Mouse (Mus musculus) midbrain, embryonic 16.5 days (tissue): ENCODE measurements around the gene Kif3c. TPM values are rescaled to one million over a fixed set of nuclear protein-coding genes. Genes with fewer than 3 reads are reported as not detected.
A peak's percentile ranks its signal among the peaks of the same experiment; 100 is the strongest.

Experiments used
- ATAC-seq: fragments of 200-750 bp; cut with Nextera tagmentation; 2 replicates; pipeline ENCODE4 v1.8.0; 2017; ENCODE audit warnings: moderate TSS enrichment
- H3K27ac ChIP-seq: fragments of 300-500 bp; sonication (generic); 2 replicates; pipeline ENCODE4 v1.5.1; 2014; ENCODE audit warnings: mild to moderate bottlenecking, low read length, mixed read lengths
- H3K27me3 ChIP-seq: fragments of 300-500 bp; sonication (generic); 2 replicates; pipeline ENCODE4 v1.6.1; 2014; ENCODE audit warnings: low read depth, low read length, mixed read lengths; ENCODE audit not compliant: control insufficient read depth, insufficient read depth
- H3K36me3 ChIP-seq: fragments of 300-500 bp; sonication (generic); 2 replicates; pipeline ENCODE4 v1.6.1; 2014; ENCODE audit warnings: mild to moderate bottlenecking, low read length, moderate library complexity, mixed read lengths; ENCODE audit not compliant: control insufficient read depth, insufficient read depth
- H3K4me1 ChIP-seq: fragments of 300-500 bp; sonication (generic); 2 replicates; pipeline ENCODE4 v1.6.1; 2014; ENCODE audit warnings: mild to moderate bottlenecking, low read length, mixed read lengths; ENCODE audit not compliant: control insufficient read depth, insufficient read depth
- H3K4me2 ChIP-seq: fragments of 300-500 bp; sonication (generic); 2 replicates; pipeline ENCODE4 v1.6.1; 2014; ENCODE audit warnings: mild to moderate bottlenecking, low read length, mixed read lengths
- H3K4me3 ChIP-seq: fragments of 300-500 bp; sonication (generic); 2 replicates; pipeline ENCODE4 v1.5.1; 2014; ENCODE audit warnings: low read depth, mild to moderate bottlenecking, low read length, moderate library complexity, mixed read lengths
- H3K9ac ChIP-seq: fragments of 300-500 bp; sonication (generic); 2 replicates; pipeline ENCODE4 v1.6.1; 2014; ENCODE audit warnings: low read depth, low read length, mixed read lengths
- H3K9me3 ChIP-seq: fragments of 300-500 bp; sonication (generic); replicated peaks from 2 replicates; pipeline ENCODE4 v1.6.1; 2014; ENCODE audit warnings: mild to moderate bottlenecking, low read length, mixed read lengths; ENCODE audit not compliant: control insufficient read depth, poor library complexity, severe bottlenecking
- whole genome bisulfite sequencing: fragments of 180-500 bp; shearing (Covaris S2); extraction: QIAGEN DNeasy Blood & Tissue Kit; methylation state at CpG from one replicate; pipeline ENCODE4 v1.1.7; 2014; 5-methylcytosine and 5-hydroxymethylcytosine counted together
- polyA plus RNA-seq: library from polyadenylated mRNA; unstranded; fragments of >200 nt; fragmentation: Nextera tagmentation; extraction: Ambion mirVana; gene quantifications from 2 replicates; pipeline ENCODE4 v1.2.1, GENCODE M21; 2015

The Kif3c gene
- polyA plus RNA-seq, 1 experiment from 2014 or later: 94.5 TPM

DNA sequence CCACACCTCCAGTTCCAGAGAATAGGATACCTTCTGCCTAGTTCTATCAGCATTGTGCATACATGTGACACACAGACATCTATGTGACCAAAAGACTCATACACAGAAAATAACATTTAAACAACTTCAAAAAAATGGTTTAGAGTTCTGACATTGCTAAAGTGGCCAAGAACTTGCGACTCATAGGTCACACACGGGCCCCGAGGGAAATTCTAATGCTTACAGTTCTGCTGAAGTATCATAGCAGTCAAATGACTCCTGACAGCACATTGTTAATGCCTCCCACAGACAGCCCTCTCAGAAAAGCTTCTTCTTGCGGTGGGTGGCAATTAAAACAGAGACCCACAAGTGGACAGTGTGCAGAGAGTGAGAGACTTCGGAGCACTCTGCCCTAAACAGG, 19.9 kb upstream of the Kif3c start:
- H3K27me3 ChIP-seq: no peaks in the 10 kb centered on the region
- H3K4me2 ChIP-seq: no peak overlapping the region
- ATAC-seq: no peak
- H3K9ac ChIP-seq: no peak overlapping the region
- no peaks in the 10 kb centered on the region for H3K9me3 ChIP-seq
- no peak overlapping the region for H3K27ac ChIP-seq
- H3K4me1 ChIP-seq: no peaks in the 10 kb centered on the region
- no peak overlapping the region for H3K4me3 ChIP-seq
- 89% methylated on average over 5 of the region's 5 CpGs for WGBS
- H3K36me3 ChIP-seq: no peaks in the 10 kb centered on the region

DNA sequence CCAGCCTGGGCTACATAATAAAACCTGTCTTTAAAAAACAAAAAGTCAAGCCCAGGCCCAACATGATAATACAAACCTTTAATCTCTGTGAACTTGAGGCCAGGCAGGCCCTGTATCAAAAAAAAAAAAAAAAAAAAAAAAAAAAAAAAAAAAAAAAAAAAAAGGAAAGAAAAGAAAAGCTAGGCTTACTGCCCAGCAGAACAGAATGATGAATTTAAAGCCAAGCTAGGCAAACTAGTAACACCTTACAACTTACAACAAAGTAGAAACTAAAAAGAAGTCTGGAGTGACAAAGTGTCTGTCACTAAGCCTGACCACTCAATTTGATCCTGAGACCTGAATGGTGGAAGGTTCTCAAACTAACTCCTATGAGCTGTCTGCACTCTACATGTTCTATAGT, 17.2 kb upstream of the Kif3c start:
- Histone ChIP-seq H3K36me3 (no peaks in the 10 kb centered on the region), H3K27ac (no peak overlapping the region), H3K9ac (no peak overlapping the region), H3K4me3 (no peak overlapping the region), H3K9me3 (no peaks in the 10 kb centered on the region), H3K27me3 (no peaks in the 10 kb centered on the region), H3K4me1 (no peaks in the 10 kb centered on the region), H3K4me2 (no peak overlapping the region)
- ATAC-seq: no peak

DNA sequence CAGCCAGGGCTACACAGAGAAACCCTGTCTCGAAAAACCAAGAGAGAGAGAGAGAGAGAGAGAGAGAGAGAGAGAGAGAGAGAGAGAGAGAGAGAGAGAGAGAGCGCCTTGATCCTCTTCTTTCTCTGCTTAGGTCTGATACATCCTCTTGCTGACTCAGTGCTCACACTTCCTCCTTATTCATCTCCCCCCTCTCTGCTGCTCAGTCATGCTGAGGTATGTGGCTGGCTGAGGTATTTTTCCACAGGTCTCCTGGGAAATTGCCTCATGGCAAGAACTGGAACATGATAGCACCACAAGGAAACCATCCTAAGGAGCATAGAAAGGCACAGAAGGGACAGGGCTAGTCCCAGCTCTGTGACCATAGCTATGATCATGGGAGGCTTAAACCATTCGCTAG, 15.5 kb upstream of the Kif3c start:
- ATAC-seq: no peak

DNA sequence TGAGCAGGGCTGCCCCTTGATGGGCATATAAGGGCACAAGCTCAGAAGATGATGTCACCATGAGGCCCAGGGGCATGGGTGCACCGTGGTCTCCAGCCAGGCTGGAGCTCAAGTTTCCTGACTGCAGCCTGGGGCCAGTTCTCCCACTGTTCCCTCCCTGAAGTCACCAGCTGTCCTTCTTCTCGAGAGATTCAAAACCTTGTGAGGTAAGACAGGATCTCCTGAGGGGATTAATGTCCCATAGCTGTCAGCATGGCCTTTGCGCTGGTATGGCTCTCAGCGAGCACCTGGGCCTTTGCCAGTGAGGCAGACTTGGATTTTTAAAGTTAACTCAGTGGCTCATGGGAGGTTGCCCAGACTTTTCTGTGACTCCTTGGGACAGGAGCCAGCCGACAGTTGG, 14.8 kb upstream of the Kif3c start:
- no peak for ATAC-seq

More for the DNA sequence above, 15.5 kb upstream of the Kif3c start:
- Histone ChIP-seq H3K4me2 (no peak overlapping the region), H3K9ac (no peak overlapping the region), H3K36me3 (no peaks in the 10 kb centered on the region), H3K9me3 (no peaks in the 10 kb centered on the region), H3K4me1 (no peaks in the 10 kb centered on the region), H3K27me3 (no peaks in the 10 kb centered on the region), H3K27ac (no peak overlapping the region), H3K4me3 (no peak overlapping the region)
- WGBS: 74% methylated on average over 3 of the region's 3 CpGs

DNA sequence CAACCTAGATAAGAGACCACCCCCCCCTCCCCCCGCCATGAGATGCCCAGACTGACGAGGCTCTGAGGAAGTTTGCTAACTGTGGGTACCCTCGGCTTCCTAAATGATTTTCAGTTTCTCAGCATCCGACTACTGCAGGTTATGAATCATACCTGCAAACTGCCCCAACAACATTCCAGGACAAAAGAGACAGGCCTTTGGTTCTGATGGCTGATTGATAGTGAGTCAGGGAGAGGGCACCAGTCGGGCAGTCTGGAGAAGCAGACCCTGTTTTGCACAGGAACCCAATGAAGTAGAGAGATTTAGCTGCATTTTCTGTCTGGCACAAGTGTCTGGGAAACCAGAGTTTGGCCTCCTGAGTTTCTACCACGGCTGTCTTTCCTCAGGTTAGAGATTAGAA, 12.7 kb upstream of the Kif3c start:
- Histone ChIP-seq H3K27ac (no peak overlapping the region), H3K4me3 (no peak overlapping the region), H3K27me3 (no peaks in the 10 kb centered on the region), H3K4me1 (no peaks in the 10 kb centered on the region), H3K4me2 (no peak overlapping the region), H3K9ac (no peak overlapping the region), H3K9me3 (no peaks in the 10 kb centered on the region), H3K36me3 (no peaks in the 10 kb centered on the region)
- 81% methylated on average over 6 of the region's 6 CpGs for WGBS
- ATAC-seq: no peak

More for the DNA sequence above, 14.8 kb upstream of the Kif3c start:
- Histone ChIP-seq H3K4me1 (no peaks in the 10 kb centered on the region), H3K9ac (no peak overlapping the region), H3K9me3 (no peaks in the 10 kb centered on the region), H3K27ac (no peak overlapping the region), H3K27me3 (no peaks in the 10 kb centered on the region), H3K4me2 (no peak overlapping the region), H3K36me3 (no peaks in the 10 kb centered on the region), H3K4me3 (no peak overlapping the region)
- WGBS: 74% methylated on average over 5 of the region's 5 CpGs

DNA sequence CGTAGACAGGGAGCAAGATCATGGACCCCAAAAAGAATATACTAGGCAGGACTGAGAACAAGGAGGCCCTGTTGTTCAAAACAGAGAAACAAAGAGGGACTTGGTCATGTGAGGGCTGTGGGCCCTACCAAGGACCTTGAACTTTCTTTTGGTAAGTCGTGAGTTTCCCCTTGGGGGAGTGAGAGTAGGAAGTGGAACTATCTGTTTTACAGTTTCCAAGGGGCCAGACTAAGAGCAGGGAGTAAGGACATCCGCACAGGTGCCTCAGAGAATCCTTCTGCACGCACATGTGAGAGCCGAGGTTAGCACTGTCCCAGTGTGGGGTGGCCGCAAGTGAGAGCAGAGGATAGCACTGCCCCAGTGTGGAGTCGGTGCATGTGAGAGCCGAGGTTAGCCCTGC, 9.9 kb upstream of the Kif3c start:
- no peaks in the 10 kb centered on the region for H3K9me3 ChIP-seq
- no peak overlapping the region for H3K4me2 ChIP-seq
- no peak overlapping the region for H3K4me3 ChIP-seq
- WGBS: 87% methylated on average over 8 of the region's 8 CpGs
- no peak overlapping the region for H3K9ac ChIP-seq
- H3K27ac ChIP-seq: no peak overlapping the region
- no peak for ATAC-seq
- no peaks in the 10 kb centered on the region for H3K27me3 ChIP-seq
- H3K4me1 ChIP-seq: no peaks in the 10 kb centered on the region
- no peaks in the 10 kb centered on the region for H3K36me3 ChIP-seq

DNA sequence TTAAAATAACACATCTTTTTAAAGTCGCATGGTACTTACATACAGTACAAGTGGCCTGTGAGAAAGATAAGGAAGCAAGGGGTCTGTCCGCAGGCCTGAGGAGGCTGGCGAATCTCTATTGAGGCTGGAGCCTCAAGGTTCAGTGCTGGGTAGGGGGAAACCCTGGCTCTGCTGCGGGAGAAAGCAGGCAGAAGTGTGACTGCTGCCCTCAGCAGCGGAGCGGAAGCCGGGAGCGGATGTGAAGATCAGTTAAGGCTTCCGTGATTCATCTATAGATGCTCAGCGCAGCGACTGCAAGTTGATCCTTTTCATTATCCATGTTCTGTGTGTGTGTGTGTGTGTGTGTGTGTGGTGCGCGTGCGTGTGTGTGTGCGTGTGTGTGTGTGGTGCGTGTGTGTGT, 8.1 kb upstream of the Kif3c start:
- Histone ChIP-seq H3K4me3 (peak overlapping the region; percentile 3; the same call in 1 of the 2 replicates), H3K9me3 (no peaks in the 10 kb centered on the region), H3K27ac (no peak overlapping the region), H3K9ac (no peak overlapping the region), H3K36me3 (no peaks in the 10 kb centered on the region), H3K4me1 (no peaks in the 10 kb centered on the region), H3K27me3 (no peaks in the 10 kb centered on the region), H3K4me2 (peak overlapping the region; percentile 20; the same call in 1 of the 2 replicates)
- no peak for ATAC-seq
- 64% methylated on average over 15 of the region's 16 CpGs for WGBS

DNA sequence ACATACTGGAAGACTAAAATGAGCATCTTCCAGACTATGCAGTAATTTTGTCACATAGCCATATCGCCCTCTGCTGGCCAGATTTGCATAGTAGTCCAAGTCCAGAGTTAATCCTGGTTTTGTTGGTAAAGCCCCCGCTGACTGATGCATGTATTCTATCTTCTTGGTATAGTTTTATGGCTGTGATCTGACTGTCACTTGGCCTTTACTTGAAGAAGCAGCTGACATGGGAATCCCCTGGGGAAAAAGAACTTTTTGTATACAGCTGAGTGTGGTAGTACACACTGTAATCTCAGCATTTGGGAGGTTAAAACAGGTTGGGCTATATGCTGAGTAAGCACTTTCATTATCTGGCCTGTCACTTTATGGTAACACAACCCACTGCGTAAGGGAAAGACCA, 5.6 kb upstream of the Kif3c start:
- Histone ChIP-seq H3K4me3 (no peak overlapping the region), H3K9me3 (no peaks in the 10 kb centered on the region), H3K4me1 (no peaks in the 10 kb centered on the region), H3K9ac (no peak overlapping the region), H3K27me3 (no peaks in the 10 kb centered on the region), H3K4me2 (no peak overlapping the region), H3K27ac (no peak overlapping the region), H3K36me3 (no peaks in the 10 kb centered on the region)
- WGBS: 29% methylated on average over 3 of the region's 3 CpGs
- ATAC-seq: 0 out of 2 replicates have a peak, but pooled peaks have one; percentile 2

DNA sequence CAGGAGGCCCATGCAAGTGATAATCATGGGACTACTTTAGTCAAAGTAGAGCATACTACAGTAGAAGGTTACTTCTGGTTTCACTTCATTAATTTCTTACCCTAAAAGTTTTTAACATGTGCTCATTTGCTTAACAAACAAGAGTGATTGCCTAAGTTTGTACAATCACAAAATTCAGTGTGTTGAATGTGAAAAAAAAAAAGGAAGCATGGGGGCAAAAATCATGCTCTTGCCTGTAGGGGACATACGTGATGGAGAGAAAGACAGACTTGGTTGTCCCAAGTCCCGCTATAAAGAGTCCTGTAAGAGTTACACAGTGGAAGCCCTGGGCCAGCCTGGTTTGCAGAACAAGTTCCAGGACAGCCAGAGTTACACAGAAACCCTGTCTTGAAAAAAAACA, 4.9 kb upstream of the Kif3c start:
- no peak overlapping the region for H3K4me2 ChIP-seq
- no peak overlapping the region for H3K9ac ChIP-seq
- H3K27me3 ChIP-seq: no peaks in the 10 kb centered on the region
- 82% methylated on average over 2 of the region's 2 CpGs for WGBS
- ATAC-seq: no peak
- H3K9me3 ChIP-seq: no peaks in the 10 kb centered on the region
- no peak overlapping the region for H3K4me3 ChIP-seq
- no peak overlapping the region for H3K27ac ChIP-seq
- H3K36me3 ChIP-seq: no peaks in the 10 kb centered on the region
- no peaks in the 10 kb centered on the region for H3K4me1 ChIP-seq

DNA sequence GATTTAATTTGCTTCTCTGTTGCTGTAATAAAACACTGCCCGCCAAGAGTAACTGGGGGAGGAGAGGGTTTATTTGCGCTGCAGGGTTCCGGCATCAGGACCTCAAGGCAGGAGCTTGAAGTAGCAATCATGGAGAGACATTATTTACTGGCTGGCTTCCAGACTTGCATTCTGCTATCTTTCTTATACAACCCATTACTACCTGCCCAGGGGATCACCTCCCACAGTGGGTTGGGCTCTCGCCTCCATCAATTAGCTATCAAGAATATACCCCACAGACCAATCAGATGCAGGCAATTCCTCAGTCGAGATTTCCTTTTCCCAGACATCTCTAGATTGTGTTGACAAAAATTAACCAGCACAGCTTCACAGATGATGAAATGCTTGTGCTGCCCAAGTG, 856 bp upstream of the Kif3c start:
- peaks cover 27% of the 10 kb centered on the region for H3K4me1 ChIP-seq
- H3K27me3 ChIP-seq: no peaks in the 10 kb centered on the region
- no peak overlapping the region; the same call in 1 of the 2 replicates for H3K4me2 ChIP-seq
- H3K36me3 ChIP-seq: peaks cover 11% of the 10 kb centered on the region
- H3K4me3 ChIP-seq: no peak overlapping the region
- H3K27ac ChIP-seq: peak overlapping the region; percentile 94
- no peaks in the 10 kb centered on the region; the same call in 1 of the 2 replicates for H3K9me3 ChIP-seq
- 94% methylated on average over 5 of the region's 5 CpGs for WGBS
- H3K9ac ChIP-seq: no peak overlapping the region
- ATAC-seq: peak; percentile 5; the same call in 1 of the 2 replicates
